Mouse (Mus musculus): Measurements from ENCODE around the gene Slc2a13. TPM values are rescaled to one million over a fixed set of nuclear protein-coding genes. Genes with fewer than 3 reads are reported as not detected.

Gene Slc2a13
- polyA plus RNA-seq, 1 experiment from 2014 or later: 1.9 TPM

GRCm38 (mm10) chr15:91439883-91440282 is 133.2 kb downstream of the Slc2a13 start:
- H3K27ac ChIP-seq (ENCODE audit: low read depth, low read length): no peak overlapping the region
- H3K36me3 ChIP-seq (ENCODE audit: control insufficient read depth, insufficient read depth, low read length): no peaks in the 10 kb centered on the region
- ATAC-seq (ENCODE audit: insufficient read depth, low FRiP score, low TSS enrichment) (no peak), DNase-seq (ENCODE audit: low spot score) (no peak)
- no peak overlapping the region for H3K4me3 ChIP-seq (ENCODE audit: low read depth, low read length)
- no peaks in the 10 kb centered on the region for H3K4me1 ChIP-seq (ENCODE audit: control insufficient read depth, insufficient read depth, low read length)
- H3K9me3 ChIP-seq (ENCODE audit: control insufficient read depth, low read length): no peaks in the 10 kb centered on the region
- no peak overlapping the region for H3K9ac ChIP-seq (ENCODE audit: low read length)
- 82% methylated on average over 2 of the region's 2 CpGs for WGBS
- no peaks in the 10 kb centered on the region for H3K27me3 ChIP-seq (ENCODE audit: control insufficient read depth, insufficient read depth, low read length)
- H3K4me2 ChIP-seq (ENCODE audit: low read depth): no peak overlapping the region

GRCm38 (mm10) chr15:91425426-91425825 is 147.6 kb downstream of the Slc2a13 start:
- no peaks in the 10 kb centered on the region for H3K9me3 ChIP-seq (ENCODE audit: control insufficient read depth, low read length)
- WGBS: 90% methylated on average over 6 of the region's 6 CpGs
- no peaks in the 10 kb centered on the region for H3K4me1 ChIP-seq (ENCODE audit: control insufficient read depth, insufficient read depth, low read length)

GRCm38 (mm10) chr15:91406979-91407378 is 166.1 kb downstream of the Slc2a13 start:
- H3K9ac ChIP-seq (ENCODE audit: low read length): no peak overlapping the region
- 65% methylated on average over 7 of the region's 7 CpGs for WGBS
- no peaks in the 10 kb centered on the region for H3K36me3 ChIP-seq (ENCODE audit: control insufficient read depth, insufficient read depth, low read length)
- no peak overlapping the region for H3K4me3 ChIP-seq (ENCODE audit: low read depth, low read length)
- no peak overlapping the region for H3K27ac ChIP-seq (ENCODE audit: low read depth, low read length)
- no peaks in the 10 kb centered on the region for H3K27me3 ChIP-seq (ENCODE audit: control insufficient read depth, insufficient read depth, low read length)
- ATAC-seq (ENCODE audit: insufficient read depth, low FRiP score, low TSS enrichment): no peak
- no peaks in the 10 kb centered on the region for H3K4me1 ChIP-seq (ENCODE audit: control insufficient read depth, insufficient read depth, low read length)
- no peaks in the 10 kb centered on the region for H3K9me3 ChIP-seq (ENCODE audit: control insufficient read depth, low read length)
- DNase-seq (ENCODE audit: low spot score): no peak
- H3K4me2 ChIP-seq (ENCODE audit: low read depth): no peak overlapping the region

More at GRCm38 (mm10) chr15:91425426-91425825, 147.6 kb downstream of the Slc2a13 start:
- no peak overlapping the region for H3K4me2 ChIP-seq (ENCODE audit: low read depth)
- H3K9ac ChIP-seq (ENCODE audit: low read length): no peak overlapping the region
- ATAC-seq (ENCODE audit: insufficient read depth, low FRiP score, low TSS enrichment) (no peak), DNase-seq (ENCODE audit: low spot score) (no peak)
- no peak overlapping the region for H3K4me3 ChIP-seq (ENCODE audit: low read depth, low read length)
- no peaks in the 10 kb centered on the region for H3K27me3 ChIP-seq (ENCODE audit: control insufficient read depth, insufficient read depth, low read length)
- no peaks in the 10 kb centered on the region for H3K36me3 ChIP-seq (ENCODE audit: control insufficient read depth, insufficient read depth, low read length)
- H3K27ac ChIP-seq (ENCODE audit: low read depth, low read length): no peak overlapping the region

- H3K9ac ChIP-seq (ENCODE audit: low read length): no peak overlapping the region
- ATAC-seq (ENCODE audit: insufficient read depth, low FRiP score, low TSS enrichment) (no peak), DNase-seq (ENCODE audit: low spot score) (no peak)
- H3K4me1 ChIP-seq (ENCODE audit: control insufficient read depth, insufficient read depth, low read length): no peaks in the 10 kb centered on the region
- H3K36me3 ChIP-seq (ENCODE audit: control insufficient read depth, insufficient read depth, low read length): no peaks in the 10 kb centered on the region
- H3K4me3 ChIP-seq (ENCODE audit: low read depth, low read length): no peak overlapping the region
- no peaks in the 10 kb centered on the region for H3K9me3 ChIP-seq (ENCODE audit: control insufficient read depth, low read length)
- WGBS: 86% methylated on average over 4 of the region's 4 CpGs
- no peaks in the 10 kb centered on the region for H3K27me3 ChIP-seq (ENCODE audit: control insufficient read depth, insufficient read depth, low read length)
- H3K27ac ChIP-seq (ENCODE audit: low read depth, low read length): no peak overlapping the region
- no peak overlapping the region for H3K4me2 ChIP-seq (ENCODE audit: low read depth)
Observed at GRCm38 (mm10) chr15:91395165-91395564, 177.9 kb downstream of the Slc2a13 start.

- ATAC-seq (ENCODE audit: insufficient read depth, low FRiP score, low TSS enrichment) (no peak), DNase-seq (ENCODE audit: low spot score) (no peak)
- no peak overlapping the region for H3K9ac ChIP-seq (ENCODE audit: low read length)
- no peaks in the 10 kb centered on the region for H3K27me3 ChIP-seq (ENCODE audit: control insufficient read depth, insufficient read depth, low read length)
- no peaks in the 10 kb centered on the region for H3K9me3 ChIP-seq (ENCODE audit: control insufficient read depth, low read length)
- H3K4me1 ChIP-seq (ENCODE audit: control insufficient read depth, insufficient read depth, low read length): no peaks in the 10 kb centered on the region
- H3K36me3 ChIP-seq (ENCODE audit: control insufficient read depth, insufficient read depth, low read length): no peaks in the 10 kb centered on the region
- H3K4me2 ChIP-seq (ENCODE audit: low read depth): no peak overlapping the region
- H3K27ac ChIP-seq (ENCODE audit: low read depth, low read length): no peak overlapping the region
- 74% methylated on average over 1 of the region's 1 CpGs for WGBS
- H3K4me3 ChIP-seq (ENCODE audit: low read depth, low read length): no peak overlapping the region
Observed at GRCm38 (mm10) chr15:91383694-91384093, 189.4 kb downstream of the Slc2a13 start.

- H3K27ac ChIP-seq (ENCODE audit: low read depth, low read length): no peak overlapping the region
Observed at GRCm38 (mm10) chr15:91382606-91383005, 190.5 kb downstream of the Slc2a13 start.

GRCm38 (mm10) chr15:91381864-91382263 is 191.2 kb downstream of the Slc2a13 start:
- no peak overlapping the region for H3K27ac ChIP-seq (ENCODE audit: low read depth, low read length)
- 93% methylated on average over 1 of the region's 1 CpGs for WGBS
- ATAC-seq (ENCODE audit: insufficient read depth, low FRiP score, low TSS enrichment) (no peak), DNase-seq (ENCODE audit: low spot score) (no peak)
- H3K9ac ChIP-seq (ENCODE audit: low read length): no peak overlapping the region
- no peaks in the 10 kb centered on the region for H3K9me3 ChIP-seq (ENCODE audit: control insufficient read depth, low read length)
- no peaks in the 10 kb centered on the region for H3K27me3 ChIP-seq (ENCODE audit: control insufficient read depth, insufficient read depth, low read length)
- no peaks in the 10 kb centered on the region for H3K36me3 ChIP-seq (ENCODE audit: control insufficient read depth, insufficient read depth, low read length)
- no peak overlapping the region for H3K4me2 ChIP-seq (ENCODE audit: low read depth)
- no peaks in the 10 kb centered on the region for H3K4me1 ChIP-seq (ENCODE audit: control insufficient read depth, insufficient read depth, low read length)
- H3K4me3 ChIP-seq (ENCODE audit: low read depth, low read length): no peak overlapping the region

More at GRCm38 (mm10) chr15:91382606-91383005, 190.5 kb downstream of the Slc2a13 start:
- 88% methylated on average over 2 of the region's 2 CpGs for WGBS
- Histone ChIP-seq H3K4me2 (ENCODE audit: low read depth) (no peak overlapping the region), H3K9me3 (ENCODE audit: control insufficient read depth, low read length) (no peaks in the 10 kb centered on the region), H3K27me3 (ENCODE audit: control insufficient read depth, insufficient read depth, low read length) (no peaks in the 10 kb centered on the region), H3K4me3 (ENCODE audit: low read depth, low read length) (no peak overlapping the region), H3K4me1 (ENCODE audit: control insufficient read depth, insufficient read depth, low read length) (no peaks in the 10 kb centered on the region), H3K9ac (ENCODE audit: low read length) (no peak overlapping the region), H3K36me3 (ENCODE audit: control insufficient read depth, insufficient read depth, low read length) (no peaks in the 10 kb centered on the region)
- no peak for ATAC-seq (ENCODE audit: insufficient read depth, low FRiP score, low TSS enrichment)
- DNase-seq (ENCODE audit: low spot score): no peak

- ATAC-seq (ENCODE audit: insufficient read depth, low FRiP score, low TSS enrichment): no peak
- H3K4me2 ChIP-seq (ENCODE audit: low read depth): no peak overlapping the region
- H3K27ac ChIP-seq (ENCODE audit: low read depth, low read length): no peak overlapping the region
- no peak overlapping the region for H3K9ac ChIP-seq (ENCODE audit: low read length)
- no peaks in the 10 kb centered on the region for H3K36me3 ChIP-seq (ENCODE audit: control insufficient read depth, insufficient read depth, low read length)
- no peaks in the 10 kb centered on the region for H3K4me1 ChIP-seq (ENCODE audit: control insufficient read depth, insufficient read depth, low read length)
- no peak overlapping the region for H3K4me3 ChIP-seq (ENCODE audit: low read depth, low read length)
- 24% methylated on average over 8 of the region's 8 CpGs for WGBS
- no peaks in the 10 kb centered on the region for H3K27me3 ChIP-seq (ENCODE audit: control insufficient read depth, insufficient read depth, low read length)
- no peak for DNase-seq (ENCODE audit: low spot score)
- H3K9me3 ChIP-seq (ENCODE audit: control insufficient read depth, low read length): no peaks in the 10 kb centered on the region
Observed at GRCm38 (mm10) chr15:91378751-91379325, 194.2 kb downstream of the Slc2a13 start.

- no peaks in the 10 kb centered on the region for H3K4me1 ChIP-seq (ENCODE audit: control insufficient read depth, insufficient read depth, low read length)
- H3K4me2 ChIP-seq (ENCODE audit: low read depth): no peak overlapping the region
- H3K9ac ChIP-seq (ENCODE audit: low read length): no peak overlapping the region
- DNase-seq (ENCODE audit: low spot score) (no peak), ATAC-seq (ENCODE audit: insufficient read depth, low FRiP score, low TSS enrichment) (no peak)
- H3K36me3 ChIP-seq (ENCODE audit: control insufficient read depth, insufficient read depth, low read length): no peaks in the 10 kb centered on the region
- no peak overlapping the region for H3K27ac ChIP-seq (ENCODE audit: low read depth, low read length)
- H3K9me3 ChIP-seq (ENCODE audit: control insufficient read depth, low read length): no peaks in the 10 kb centered on the region
- H3K27me3 ChIP-seq (ENCODE audit: control insufficient read depth, insufficient read depth, low read length): no peaks in the 10 kb centered on the region
- WGBS: 90% methylated on average over 11 of the region's 11 CpGs
- no peak overlapping the region for H3K4me3 ChIP-seq (ENCODE audit: low read depth, low read length)
Observed at GRCm38 (mm10) chr15:91377568-91377967, 195.5 kb downstream of the Slc2a13 start.

All from neural tube, embryonic 11.5 days (tissue).